Mouse (Mus musculus) neural tube, embryonic 12.5 days (tissue): ENCODE data around the gene Hmcn2. TPM values are rescaled to one million over a fixed set of nuclear protein-coding genes. Genes with fewer than 3 reads are reported as not detected.

ENCODE experiments used
- ATAC-seq: fragments of 200-750 bp; cut with Nextera tagmentation; 2 replicates; pipeline ENCODE4 v1.8.0; 2017; ENCODE audit warnings: low read depth, mild to moderate bottlenecking, moderate TSS enrichment, moderate library complexity; ENCODE audit not compliant: low FRiP score
- H3K27ac ChIP-seq: fragments of 300-500 bp; sonication (generic); 2 replicates; pipeline ENCODE4 v1.5.1; 2016
- H3K27me3 ChIP-seq: fragments of 300-500 bp; sonication (generic); replicated peaks from 2 replicates; pipeline ENCODE4 v1.6.1; 2016; ENCODE audit warnings: mild to moderate bottlenecking
- H3K36me3 ChIP-seq: fragments of 300-500 bp; sonication (generic); 2 replicates; pipeline ENCODE4 v1.6.1; 2016; ENCODE audit warnings: mild to moderate bottlenecking
- H3K4me1 ChIP-seq: fragments of 300-500 bp; sonication (generic); 2 replicates; pipeline ENCODE4 v1.6.1; 2016
- H3K4me2 ChIP-seq: fragments of 300-500 bp; sonication (generic); replicated peaks from 2 replicates; pipeline ENCODE4 v1.6.1; 2016; ENCODE audit warnings: mild to moderate bottlenecking
- H3K4me3 ChIP-seq: fragments of 300-500 bp; sonication (generic); 2 replicates; pipeline ENCODE4 v1.5.1; 2016
- H3K9ac ChIP-seq: fragments of 300-500 bp; sonication (generic); 2 replicates; pipeline ENCODE4 v1.6.1; 2016; ENCODE audit warnings: mild to moderate bottlenecking
- H3K9me3 ChIP-seq: fragments of 300-500 bp; sonication (generic); 2 replicates; pipeline ENCODE4 v1.6.1; 2016; ENCODE audit warnings: mild to moderate bottlenecking
- WGBS: fragments of 180-500 bp; shearing (Covaris S2); methylation state at CpG from one replicate; pipeline ENCODE4 v1.1.7; 2016; 5-methylcytosine and 5-hydroxymethylcytosine counted together
- polyA plus RNA-seq: library from polyadenylated mRNA; unstranded; fragments of >200 nt; fragmentation: Nextera tagmentation; extraction: Ambion mirVana; gene quantifications from 2 replicates; pipeline ENCODE4 v1.2.1, GENCODE M21; 2016

Gene Hmcn2
- polyA plus RNA-seq, 1 experiment from 2014 or later = 0.15 TPM

DNA sequence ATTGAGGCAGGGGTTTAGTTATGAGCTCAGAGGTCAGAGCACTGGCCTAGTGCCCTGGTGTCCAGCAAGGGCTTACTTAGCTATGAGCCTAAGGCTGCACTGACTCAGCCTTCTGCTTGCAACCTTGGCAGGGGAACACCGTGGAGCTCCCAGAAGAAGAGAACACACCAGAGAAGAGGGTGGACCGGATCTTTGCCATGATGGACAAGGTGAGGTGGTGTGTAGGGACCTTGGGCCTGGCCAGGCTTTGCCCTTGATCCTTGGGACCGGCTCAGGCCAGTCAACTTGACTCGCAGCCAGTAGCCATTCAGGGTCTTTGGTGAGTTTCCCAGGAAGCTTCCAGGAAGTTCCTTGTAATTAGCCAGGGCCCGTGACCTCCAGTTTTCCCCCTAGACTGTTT, 29.7 kb upstream of the Hmcn2 start:
- Histone ChIP-seq H3K4me2 (no peak overlapping the region), H3K9ac (no peak overlapping the region), H3K27me3 (no peaks in the 10 kb centered on the region), H3K27ac (no peak overlapping the region), H3K4me3 (no peak overlapping the region), H3K36me3 (peaks cover 90% of the 10 kb centered on the region), H3K4me1 (no peaks in the 10 kb centered on the region), H3K9me3 (no peaks in the 10 kb centered on the region)
- ATAC-seq = no peak
- WGBS = 93% methylated on average over 5 of the region's 5 CpGs

DNA sequence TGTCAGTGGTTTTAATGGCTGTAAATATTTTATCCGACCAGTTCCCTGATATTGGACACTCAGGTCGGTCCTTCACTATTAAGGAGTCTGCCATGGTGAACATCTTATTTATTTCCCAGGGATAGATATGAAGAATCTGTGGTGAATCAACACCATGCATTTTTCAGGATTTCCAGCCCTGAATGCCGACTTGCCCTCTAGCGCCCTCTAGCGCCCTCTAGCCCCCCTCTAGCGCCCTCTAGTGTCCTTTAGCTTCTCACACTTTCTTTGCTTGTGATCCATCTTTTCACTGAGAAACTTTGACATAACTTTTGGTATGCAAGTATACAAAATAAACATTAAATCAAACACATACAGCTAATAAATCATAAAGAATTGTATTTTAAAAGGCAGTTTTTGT, 22.8 kb upstream of the Hmcn2 start:
- Histone ChIP-seq H3K4me3 (no peak overlapping the region), H3K27me3 (no peaks in the 10 kb centered on the region), H3K9ac (no peak overlapping the region), H3K4me1 (no peaks in the 10 kb centered on the region), H3K36me3 (peaks cover 54% of the 10 kb centered on the region), H3K4me2 (no peak overlapping the region), H3K27ac (no peak overlapping the region), H3K9me3 (no peaks in the 10 kb centered on the region)
- WGBS = 12% methylated on average over 6 of the region's 6 CpGs
- no peak for ATAC-seq

DNA sequence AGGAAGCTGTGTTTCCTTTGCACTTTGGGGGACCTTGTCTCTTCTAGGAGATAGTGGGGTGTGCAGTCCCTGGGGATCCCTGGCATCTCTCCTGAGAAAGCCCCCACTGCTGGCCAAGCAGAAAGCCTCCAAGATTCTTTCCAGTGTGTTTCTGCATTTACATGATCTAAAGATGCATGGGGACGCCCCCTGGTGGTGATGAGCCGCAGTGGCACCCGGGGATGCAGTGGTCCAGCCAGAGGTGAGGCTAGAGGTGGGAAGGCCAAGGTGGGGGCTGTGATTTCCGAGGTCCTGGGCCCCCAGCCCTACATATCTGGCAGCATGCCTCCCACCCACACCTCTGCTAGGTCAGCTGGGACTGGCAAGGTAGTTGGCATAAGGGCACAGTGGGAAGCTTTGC, 19.2 kb upstream of the Hmcn2 start:
- WGBS = 2% methylated on average over 4 of the region's 4 CpGs
- Histone ChIP-seq H3K9me3 (no peaks in the 10 kb centered on the region), H3K4me3 (no peak overlapping the region), H3K36me3 (peaks cover 20% of the 10 kb centered on the region; the same call in 1 of the 2 replicates), H3K27me3 (no peaks in the 10 kb centered on the region), H3K27ac (no peak overlapping the region), H3K4me2 (no peak overlapping the region), H3K9ac (no peak overlapping the region), H3K4me1 (peaks cover 7% of the 10 kb centered on the region; the same call in 1 of the 2 replicates)
- ATAC-seq = no peak

DNA sequence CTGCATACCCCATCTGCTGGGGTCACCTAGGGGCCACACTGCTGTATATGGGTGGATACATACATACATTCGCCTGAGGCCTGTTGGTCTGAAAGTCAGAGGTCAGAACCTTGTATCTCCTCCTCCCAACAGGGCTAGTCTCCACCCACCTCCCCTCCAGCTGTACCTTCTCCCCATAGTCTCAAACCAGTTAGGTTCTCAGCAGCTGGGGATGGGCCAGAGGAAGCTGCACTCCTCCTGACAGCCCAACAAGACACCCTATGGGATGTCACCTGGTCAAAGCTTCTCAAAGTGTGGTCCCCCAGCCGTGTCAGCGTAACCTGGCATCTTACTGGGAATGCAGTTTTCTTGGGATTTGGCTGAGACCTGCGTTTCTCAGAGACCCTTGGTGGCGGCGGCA, 17.8 kb upstream of the Hmcn2 start:
- Histone ChIP-seq H3K27me3 (no peaks in the 10 kb centered on the region), H3K4me1 (peaks cover 7% of the 10 kb centered on the region; the same call in 1 of the 2 replicates), H3K27ac (no peak overlapping the region), H3K9me3 (no peaks in the 10 kb centered on the region), H3K4me3 (no peak overlapping the region), H3K4me2 (no peak overlapping the region), H3K9ac (no peak overlapping the region), H3K36me3 (peaks cover 18% of the 10 kb centered on the region; the same call in 1 of the 2 replicates)
- 79% methylated on average over 6 of the region's 6 CpGs for WGBS
- ATAC-seq = no peak

DNA sequence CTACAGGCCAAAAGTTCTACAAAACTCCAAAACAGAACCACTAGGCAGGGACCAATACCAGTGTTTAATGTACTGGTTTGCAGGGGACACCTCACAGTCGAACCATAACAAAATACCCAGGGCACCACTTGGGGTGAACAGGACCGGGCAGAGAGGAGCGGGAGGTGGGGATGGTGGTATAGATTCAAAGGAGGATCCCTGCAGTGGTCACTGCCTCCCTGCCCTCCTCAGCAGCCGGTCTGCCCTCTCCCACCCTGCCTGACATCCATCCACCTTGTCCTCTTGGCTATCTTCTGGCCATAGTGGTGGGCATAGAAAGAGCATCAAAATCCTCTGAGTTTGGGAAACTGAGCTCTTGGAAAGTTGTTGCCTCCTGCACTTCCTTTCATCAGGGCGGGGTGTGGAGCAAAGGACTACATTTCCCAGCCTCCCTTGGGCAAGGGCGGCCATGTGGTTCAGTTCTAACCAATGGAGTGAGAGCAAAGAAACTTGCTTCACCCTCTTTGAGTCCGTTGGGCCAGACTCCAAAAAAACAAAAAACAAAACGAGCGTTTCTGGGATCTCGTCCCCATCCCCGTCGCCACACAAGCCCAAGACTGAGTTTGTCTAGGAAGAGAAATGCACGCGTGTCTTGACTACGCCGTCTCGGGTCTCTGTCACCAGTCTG, 16.5 kb upstream of the Hmcn2 start:
- Histone ChIP-seq H3K27ac (no peak overlapping the region), H3K27me3 (no peaks in the 10 kb centered on the region), H3K4me1 (peaks cover 7% of the 10 kb centered on the region; the same call in 1 of the 2 replicates), H3K9ac (no peak overlapping the region), H3K9me3 (no peaks in the 10 kb centered on the region), H3K4me2 (peak overlapping the region; percentile 58), H3K4me3 (peak overlapping the region; percentile 34), H3K36me3 (peaks cover 11% of the 10 kb centered on the region; the same call in 1 of the 2 replicates)
- peak; percentile 85 for ATAC-seq
- 2% methylated on average over 17 of the region's 17 CpGs for WGBS

DNA sequence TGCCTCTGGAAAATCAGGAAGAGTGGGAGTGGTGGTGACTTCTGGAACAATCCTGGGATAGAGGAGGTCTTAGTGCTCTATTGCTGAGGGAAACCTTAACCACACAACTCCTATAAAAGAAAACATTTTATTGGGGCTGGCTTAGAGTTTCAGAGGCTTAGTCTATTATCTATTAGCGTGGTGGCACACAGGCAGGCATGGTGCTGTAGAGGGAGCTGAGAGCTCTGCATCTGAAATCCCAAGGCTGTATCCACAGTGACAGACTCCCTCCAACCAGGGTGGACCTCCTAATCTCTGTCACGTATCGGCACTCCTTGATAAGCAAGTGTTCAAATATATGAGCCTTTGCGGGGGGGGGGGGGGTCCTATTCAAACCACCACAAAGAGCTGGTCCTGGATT, 15.4 kb upstream of the Hmcn2 start:
- 53% methylated on average over 4 of the region's 4 CpGs for WGBS
- H3K9me3 ChIP-seq = no peaks in the 10 kb centered on the region
- H3K36me3 ChIP-seq = peaks cover 2% of the 10 kb centered on the region; the same call in 1 of the 2 replicates
- peaks cover 7% of the 10 kb centered on the region; the same call in 1 of the 2 replicates for H3K4me1 ChIP-seq
- peak overlapping the region; percentile 58 for H3K4me2 ChIP-seq
- no peak overlapping the region for H3K9ac ChIP-seq
- no peak overlapping the region for H3K27ac ChIP-seq
- no peak overlapping the region for H3K4me3 ChIP-seq
- H3K27me3 ChIP-seq = no peaks in the 10 kb centered on the region
- ATAC-seq = no peak

DNA sequence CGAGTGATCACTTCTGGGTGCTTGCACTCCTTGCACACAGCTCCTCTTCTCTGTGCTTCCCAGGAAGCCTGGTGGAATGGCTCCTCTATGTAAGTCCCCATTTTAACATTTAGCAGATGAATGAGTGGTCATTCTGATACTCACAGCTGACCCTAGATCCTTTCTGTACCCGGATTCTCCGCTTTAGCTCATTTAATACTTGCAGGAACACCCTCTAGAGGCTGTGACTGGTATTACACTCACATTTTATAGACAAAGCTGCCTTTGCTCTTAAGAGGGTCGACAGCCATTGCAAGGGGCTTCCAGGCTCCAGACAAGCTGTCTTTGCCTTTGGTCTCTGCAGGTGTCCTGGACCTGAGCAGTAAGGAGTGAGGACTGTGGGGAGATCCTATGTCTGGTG, 14.9 kb upstream of the Hmcn2 start:
- H3K4me1 ChIP-seq = peaks cover 7% of the 10 kb centered on the region; the same call in 1 of the 2 replicates
- no peak overlapping the region for H3K4me3 ChIP-seq
- no peaks in the 10 kb centered on the region for H3K9me3 ChIP-seq
- H3K36me3 ChIP-seq = no peaks in the 10 kb centered on the region
- H3K9ac ChIP-seq = no peak overlapping the region
- no peak overlapping the region for H3K4me2 ChIP-seq
- H3K27me3 ChIP-seq = no peaks in the 10 kb centered on the region
- 27% methylated on average over 4 of the region's 4 CpGs for WGBS
- no peak for ATAC-seq
- no peak overlapping the region for H3K27ac ChIP-seq

DNA sequence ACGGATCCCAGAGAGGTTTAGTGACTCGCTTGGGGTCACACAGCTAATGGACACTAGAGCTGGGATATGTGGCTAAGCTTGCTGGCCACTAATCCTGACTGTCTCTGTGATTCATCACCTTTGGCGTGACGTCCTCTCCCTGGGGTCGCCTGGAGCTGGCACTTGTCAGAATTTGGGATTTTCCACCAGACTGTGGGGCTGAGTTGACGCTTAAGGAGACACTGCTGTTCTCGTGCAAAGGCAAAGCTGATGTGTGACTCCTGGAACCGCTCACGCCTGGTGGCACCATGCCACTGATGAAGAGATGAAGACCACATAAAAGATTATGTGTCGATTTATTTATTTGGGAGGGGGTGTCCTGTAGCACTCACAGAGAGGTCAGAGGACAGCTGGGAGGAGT, 14.2 kb upstream of the Hmcn2 start:
- no peak overlapping the region for H3K4me3 ChIP-seq
- WGBS = 77% methylated on average over 10 of the region's 10 CpGs
- ATAC-seq = no peak
- H3K4me2 ChIP-seq = no peak overlapping the region
- no peaks in the 10 kb centered on the region for H3K36me3 ChIP-seq
- H3K27me3 ChIP-seq = no peaks in the 10 kb centered on the region
- no peak overlapping the region for H3K27ac ChIP-seq
- H3K9me3 ChIP-seq = no peaks in the 10 kb centered on the region
- no peak overlapping the region for H3K9ac ChIP-seq
- H3K4me1 ChIP-seq = peaks cover 7% of the 10 kb centered on the region; the same call in 1 of the 2 replicates

DNA sequence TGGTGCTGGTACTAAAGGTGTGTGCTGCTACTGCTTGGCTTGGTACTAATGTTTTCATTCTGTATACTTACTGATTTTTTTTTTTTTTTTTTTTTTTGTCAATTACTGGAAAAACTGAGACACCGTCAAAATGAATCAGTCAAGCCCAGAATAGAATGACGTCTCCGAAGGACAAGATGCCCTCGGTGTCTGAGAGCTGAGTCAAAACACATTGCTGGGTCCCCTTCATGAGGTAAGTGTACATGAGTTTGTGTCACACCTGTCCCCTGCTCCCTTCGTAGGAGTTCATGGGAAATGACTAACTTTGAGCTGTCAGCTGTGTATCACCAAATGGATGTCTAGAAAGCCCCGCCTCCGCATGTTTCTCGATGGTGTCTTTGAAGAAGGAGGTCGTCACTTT, 11.0 kb upstream of the Hmcn2 start:
- Histone ChIP-seq H3K4me3 (no peak overlapping the region), H3K4me1 (peaks cover 4% of the 10 kb centered on the region; the same call in 1 of the 2 replicates), H3K9ac (no peak overlapping the region), H3K36me3 (no peaks in the 10 kb centered on the region), H3K4me2 (no peak overlapping the region), H3K27me3 (no peaks in the 10 kb centered on the region), H3K9me3 (no peaks in the 10 kb centered on the region), H3K27ac (no peak overlapping the region)
- ATAC-seq = no peak
- 85% methylated on average over 9 of the region's 9 CpGs for WGBS

DNA sequence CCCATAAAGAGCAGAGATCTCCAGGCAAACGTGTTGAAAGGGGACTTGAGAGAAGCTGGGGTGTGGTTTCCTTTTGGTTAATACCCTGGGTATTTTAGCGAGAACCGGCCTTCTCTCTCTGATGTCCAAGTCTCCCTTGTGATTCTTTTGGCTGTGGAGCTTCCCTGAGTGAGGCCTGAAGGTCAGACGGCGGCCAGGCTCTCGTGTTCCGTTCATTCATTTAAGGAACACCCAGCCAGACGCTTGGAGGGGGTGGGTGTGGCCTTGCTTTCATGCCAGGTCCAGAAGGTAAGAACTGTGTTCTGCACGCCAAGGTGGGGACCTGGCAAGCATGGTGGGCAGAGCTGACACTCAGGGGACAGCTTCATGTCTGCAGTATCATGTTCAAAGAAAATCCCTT, 10.0 kb upstream of the Hmcn2 start:
- Histone ChIP-seq H3K4me1 (no peaks in the 10 kb centered on the region), H3K9ac (no peak overlapping the region), H3K4me3 (no peak overlapping the region), H3K9me3 (no peaks in the 10 kb centered on the region), H3K27me3 (no peaks in the 10 kb centered on the region), H3K4me2 (no peak overlapping the region), H3K27ac (no peak overlapping the region), H3K36me3 (no peaks in the 10 kb centered on the region)
- ATAC-seq = no peak
- WGBS = 83% methylated on average over 9 of the region's 9 CpGs

DNA sequence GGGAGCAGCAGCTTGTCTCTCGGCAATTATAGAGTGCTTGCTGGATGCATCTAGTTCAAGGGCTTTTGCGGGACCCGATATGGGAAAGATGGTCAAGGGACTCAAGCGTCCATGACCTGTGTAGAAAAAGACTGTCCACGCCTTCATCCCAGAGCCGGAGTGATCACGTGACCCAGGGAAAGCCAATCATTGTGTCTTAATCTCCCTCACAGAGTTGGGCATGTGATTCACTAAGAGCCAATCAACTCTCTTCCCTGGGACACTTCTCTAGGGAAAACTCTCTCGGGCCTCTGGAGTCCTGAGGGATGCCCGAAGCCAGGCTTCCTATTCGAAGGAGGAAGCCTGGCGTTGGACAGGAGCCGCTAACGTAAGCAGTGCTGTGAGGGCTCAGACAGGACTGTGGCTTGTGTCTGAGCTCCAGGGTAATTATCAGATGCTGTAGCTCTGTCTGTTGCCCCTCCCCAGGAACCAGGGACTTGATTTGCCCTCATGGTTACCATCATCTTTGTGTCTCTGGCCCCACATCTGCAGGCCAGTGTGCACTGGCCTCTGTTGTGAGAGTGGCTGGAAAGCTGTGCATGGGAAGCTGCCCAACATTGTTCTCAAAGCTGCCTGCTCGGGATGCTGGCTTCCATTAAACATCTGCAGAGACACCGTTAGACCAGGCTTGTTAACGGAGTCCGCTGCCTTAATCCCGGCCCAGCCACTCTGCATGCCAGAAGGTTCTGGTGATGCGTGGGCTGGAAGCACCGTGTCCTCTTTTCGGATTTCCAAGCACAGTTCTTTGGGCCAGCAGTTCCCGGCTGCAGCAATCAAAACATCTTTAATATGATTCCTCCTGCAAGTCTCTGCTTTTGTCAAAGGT, 9.2 kb upstream of the Hmcn2 start:
- 82% methylated on average over 22 of the region's 22 CpGs for WGBS
- Histone ChIP-seq H3K27me3 (no peaks in the 10 kb centered on the region), H3K9ac (no peak overlapping the region), H3K36me3 (no peaks in the 10 kb centered on the region), H3K4me3 (no peak overlapping the region), H3K4me2 (no peak overlapping the region), H3K27ac (no peak overlapping the region), H3K4me1 (0 out of 2 replicates have a peak, but pooled peaks cover 5% of the 10 kb centered on the region), H3K9me3 (no peaks in the 10 kb centered on the region)
- ATAC-seq = no peak

DNA sequence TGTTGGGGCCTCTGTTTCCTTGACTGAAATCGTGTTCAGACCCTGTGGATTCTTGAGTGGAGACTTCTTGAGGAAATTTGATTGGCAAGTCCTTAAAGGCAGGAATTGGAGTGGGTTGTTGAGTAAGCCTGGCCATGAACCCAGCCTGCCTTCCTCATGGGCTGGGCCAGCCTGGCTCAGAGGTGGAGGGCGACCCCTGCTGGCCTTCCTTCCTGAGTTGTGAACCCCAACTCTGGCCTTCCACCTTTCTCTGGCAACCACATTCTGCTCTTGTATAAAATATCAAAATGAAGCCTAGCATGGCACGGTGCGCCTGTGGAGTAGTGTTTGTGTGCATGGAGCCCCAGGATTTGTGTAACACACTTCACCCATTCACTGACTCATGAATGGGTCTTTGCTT, 8.5 kb upstream of the Hmcn2 start:
- H3K9ac ChIP-seq = no peak overlapping the region
- no peaks in the 10 kb centered on the region for H3K36me3 ChIP-seq
- H3K27ac ChIP-seq = no peak overlapping the region
- H3K9me3 ChIP-seq = no peaks in the 10 kb centered on the region
- no peak overlapping the region for H3K4me3 ChIP-seq
- H3K27me3 ChIP-seq = 0 out of 2 replicates have a peak, but pooled peaks cover 5% of the 10 kb centered on the region
- H3K4me2 ChIP-seq = no peak overlapping the region
- WGBS = 42% methylated on average over 4 of the region's 4 CpGs
- no peak for ATAC-seq
- H3K4me1 ChIP-seq = 0 out of 2 replicates have a peak, but pooled peaks cover 5% of the 10 kb centered on the region
